Mouse (Mus musculus) midbrain, embryonic 12.5 days (tissue): ENCODE measurements at regions not wholly inside any gene's neighbourhood (a gene's known extent, or its start where the extent isn't known, plus 50 kb on each side); places are given as distances from the start of the nearest gene placed in this dataset.

Experiments
- ATAC-seq: fragments of 200-750 bp; cut with Nextera tagmentation; 2 replicates; pipeline ENCODE4 v1.8.0; 2017; ENCODE audit warnings: low read depth, moderate TSS enrichment, moderate library complexity; ENCODE audit not compliant: low FRiP score
- H3K27ac ChIP-seq: fragments of 300-500 bp; sonication (generic); replicated peaks from 2 replicates; pipeline ENCODE4 v1.5.1; 2016; ENCODE audit warnings: mild to moderate bottlenecking
- H3K27me3 ChIP-seq: fragments of 300-500 bp; sonication (generic); 2 replicates; pipeline ENCODE4 v1.6.1; 2016; ENCODE audit warnings: mild to moderate bottlenecking
- H3K36me3 ChIP-seq: fragments of 300-500 bp; sonication (generic); 2 replicates; pipeline ENCODE4 v1.6.1; 2016
- H3K4me1 ChIP-seq: fragments of 300-500 bp; sonication (generic); 2 replicates; pipeline ENCODE4 v1.6.1; 2016
- H3K4me2 ChIP-seq: fragments of 300-500 bp; sonication (generic); replicated peaks from 2 replicates; pipeline ENCODE4 v1.6.1; 2016; ENCODE audit warnings: mild to moderate bottlenecking, moderate library complexity
- H3K4me3 ChIP-seq: fragments of 300-500 bp; sonication (generic); 2 replicates; pipeline ENCODE4 v1.5.1; 2016; ENCODE audit warnings: mild to moderate bottlenecking
- H3K9ac ChIP-seq: fragments of 300-500 bp; sonication (generic); replicated peaks from 2 replicates; pipeline ENCODE4 v1.6.1; 2016; ENCODE audit warnings: mild to moderate bottlenecking, moderate library complexity
- H3K9me3 ChIP-seq: fragments of 300-500 bp; sonication (generic); 2 replicates; pipeline ENCODE4 v1.6.1; 2016; ENCODE audit warnings: mild to moderate bottlenecking
- WGBS: fragments of 180-500 bp; shearing (Covaris S2); methylation state at CpG from one replicate; pipeline ENCODE4 v1.1.7; 2016; 5-methylcytosine and 5-hydroxymethylcytosine counted together

GRCm38 (mm10) chr6:127362966-127363752 is 83.5 kb upstream of the Parp11 start:
- no peak overlapping the region for H3K4me3 ChIP-seq
- H3K9ac ChIP-seq = no peak overlapping the region
- H3K9me3 ChIP-seq = no peaks in the 10 kb centered on the region
- H3K36me3 ChIP-seq = no peaks in the 10 kb centered on the region
- H3K27ac ChIP-seq = peak overlapping the region; percentile 64
- ATAC-seq = peak; percentile 96
- peaks cover 55% of the 10 kb centered on the region for H3K4me1 ChIP-seq
- 1% methylated on average over 8 of the region's 8 CpGs for WGBS
- peaks cover 37% of the 10 kb centered on the region for H3K27me3 ChIP-seq
- no peak overlapping the region for H3K4me2 ChIP-seq

GRCm38 (mm10) chr6:127363871-127364590 is 82.6 kb upstream of the Parp11 start:
- Histone ChIP-seq H3K9me3 (no peaks in the 10 kb centered on the region), H3K36me3 (no peaks in the 10 kb centered on the region), H3K27me3 (peaks cover 37% of the 10 kb centered on the region), H3K9ac (no peak overlapping the region), H3K4me3 (no peak overlapping the region), H3K4me2 (peak overlapping the region; percentile 7), H3K4me1 (peaks cover 51% of the 10 kb centered on the region), H3K27ac (peak overlapping the region; percentile 64)
- WGBS = 23% methylated on average over 7 of the region's 7 CpGs
- ATAC-seq = no peak

DNA sequence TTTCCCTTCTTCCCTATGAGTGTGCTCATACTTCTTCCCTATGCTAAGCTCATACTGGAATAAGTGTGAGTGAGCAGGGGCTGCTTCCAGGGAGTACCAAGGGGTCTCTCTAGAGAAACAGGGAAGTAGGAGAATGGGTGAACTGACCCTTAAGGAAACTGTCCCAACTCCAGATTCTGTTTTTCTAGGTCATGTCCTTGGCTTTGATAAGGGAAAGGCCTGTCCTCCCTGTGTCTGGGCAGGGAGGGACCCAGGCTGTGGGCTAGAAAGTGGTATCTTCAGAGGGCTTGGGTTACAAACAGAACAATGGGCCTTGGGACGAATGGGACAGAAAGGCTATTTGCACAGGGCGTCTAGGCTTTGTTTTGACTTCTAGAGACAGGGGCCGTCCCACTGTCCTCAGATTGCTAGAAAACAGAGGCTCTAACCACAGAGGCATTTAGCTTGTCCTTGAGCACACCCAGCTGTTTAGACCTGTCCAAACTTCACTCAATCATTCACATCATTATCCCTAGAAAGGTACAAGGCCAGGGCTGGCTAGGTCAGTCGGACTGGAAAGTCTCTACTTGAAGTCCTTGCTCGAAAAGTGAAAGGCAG is 82.0 kb upstream of the Parp11 start:
- H3K9ac ChIP-seq = no peak overlapping the region
- H3K36me3 ChIP-seq = no peaks in the 10 kb centered on the region
- no peaks in the 10 kb centered on the region for H3K9me3 ChIP-seq
- WGBS = 30% methylated on average over 5 of the region's 5 CpGs
- no peak overlapping the region for H3K4me3 ChIP-seq
- H3K27me3 ChIP-seq = peaks cover 37% of the 10 kb centered on the region
- no peak overlapping the region for H3K4me2 ChIP-seq
- ATAC-seq = no peak
- peak overlapping the region; percentile 64; the same call in 1 of the 2 replicates for H3K27ac ChIP-seq
- H3K4me1 ChIP-seq = peaks cover 45% of the 10 kb centered on the region

DNA sequence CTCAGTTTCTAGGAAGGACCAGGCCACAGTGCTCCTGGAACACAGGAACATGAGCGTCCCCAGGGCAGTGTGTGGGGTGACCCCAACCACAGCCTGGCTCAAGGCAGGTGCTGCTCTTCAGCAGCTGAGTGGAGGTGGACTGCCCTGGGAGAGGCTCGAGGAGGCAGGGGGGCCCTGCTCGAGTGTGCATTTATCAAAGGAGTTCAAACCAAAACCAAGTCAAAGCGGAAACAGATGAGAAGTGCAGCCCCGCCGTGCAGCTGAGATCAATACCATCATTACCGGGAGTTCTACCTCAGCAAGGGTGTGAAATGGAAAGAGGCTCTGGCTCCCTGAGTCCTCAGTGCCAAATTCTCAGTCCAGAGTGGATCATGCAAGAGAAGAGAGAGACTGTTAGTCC is 81.4 kb upstream of the Parp11 start:
- Histone ChIP-seq H3K4me1 (peaks cover 44% of the 10 kb centered on the region), H3K27ac (no peak overlapping the region), H3K4me2 (no peak overlapping the region), H3K9me3 (no peaks in the 10 kb centered on the region), H3K4me3 (no peak overlapping the region), H3K27me3 (peaks cover 37% of the 10 kb centered on the region), H3K9ac (no peak overlapping the region), H3K36me3 (no peaks in the 10 kb centered on the region)
- ATAC-seq = no peak
- 43% methylated on average over 7 of the region's 7 CpGs for WGBS

DNA sequence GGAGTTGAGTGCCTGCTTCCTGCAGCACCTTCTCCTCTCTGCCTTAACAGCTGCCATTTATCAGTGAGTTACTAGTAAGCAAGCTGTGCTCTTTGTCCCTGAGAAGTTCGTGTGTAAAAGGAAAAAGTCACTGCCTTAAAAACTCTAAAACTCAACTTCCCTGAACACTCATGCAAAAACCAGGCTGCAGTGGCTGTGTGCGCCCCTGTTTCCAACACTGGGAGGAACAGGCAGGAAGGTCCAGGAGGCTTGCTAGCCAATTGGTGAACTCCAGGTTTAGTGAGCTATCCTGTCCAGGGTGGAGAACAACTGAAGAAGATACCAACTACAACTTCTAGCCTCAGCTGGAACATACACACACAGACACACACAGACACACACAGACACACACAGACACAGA is 81.0 kb upstream of the Parp11 start:
- Histone ChIP-seq H3K27me3 (peaks cover 35% of the 10 kb centered on the region), H3K4me2 (no peak overlapping the region), H3K9ac (no peak overlapping the region), H3K36me3 (no peaks in the 10 kb centered on the region), H3K9me3 (no peaks in the 10 kb centered on the region), H3K4me3 (no peak overlapping the region), H3K27ac (no peak overlapping the region), H3K4me1 (peaks cover 43% of the 10 kb centered on the region)
- WGBS = 53% methylated on average over 2 of the region's 2 CpGs
- ATAC-seq = no peak

- Histone ChIP-seq H3K27ac (no peak overlapping the region), H3K4me1 (peaks cover 26% of the 10 kb centered on the region)
Observed at GRCm38 (mm10) chr6:127373052-127373451, 73.6 kb upstream of the Parp11 start.

DNA sequence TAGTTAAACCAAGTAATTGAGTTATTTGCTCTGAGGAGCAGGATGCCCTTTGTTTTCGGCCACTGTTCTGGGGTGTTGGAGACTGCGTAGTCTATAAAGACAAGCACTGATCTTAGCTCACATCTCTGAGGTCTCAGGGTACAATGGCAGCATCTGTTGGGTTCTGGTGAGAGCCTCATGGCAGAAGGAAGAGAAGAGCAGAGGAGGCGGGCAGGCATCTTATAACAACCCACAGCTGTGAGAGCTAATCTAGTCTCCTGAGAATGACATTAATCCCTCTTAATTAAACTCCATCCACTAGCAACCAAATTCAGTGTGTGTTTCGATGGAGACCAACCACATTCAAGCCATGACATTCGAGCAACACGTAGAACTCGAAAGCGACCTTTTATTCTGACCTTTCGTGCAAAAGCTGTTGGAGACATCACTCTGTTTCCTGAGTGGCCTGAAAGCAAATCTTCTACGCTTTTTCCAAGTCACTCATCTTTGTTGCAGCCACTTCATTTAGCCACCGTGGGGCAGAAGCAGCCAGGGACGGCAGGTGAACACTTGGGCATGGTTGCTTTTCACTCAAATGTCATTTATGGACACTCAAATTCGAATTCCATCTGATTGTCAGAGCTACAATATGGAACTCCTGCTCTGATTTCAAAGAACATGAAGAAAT is 72.7 kb upstream of the Parp11 start:
- H3K9me3 ChIP-seq = no peaks in the 10 kb centered on the region
- H3K27ac ChIP-seq = 0 out of 2 replicates have a peak overlapping the region, but pooled peaks have one; percentile 2
- no peak overlapping the region for H3K9ac ChIP-seq
- 50% methylated on average over 13 of the region's 13 CpGs for WGBS
- H3K4me3 ChIP-seq = no peak overlapping the region
- ATAC-seq = peak; percentile 70
- H3K4me1 ChIP-seq = peaks cover 26% of the 10 kb centered on the region
- H3K36me3 ChIP-seq = no peaks in the 10 kb centered on the region
- peaks cover 31% of the 10 kb centered on the region for H3K27me3 ChIP-seq
- H3K4me2 ChIP-seq = no peak overlapping the region

More at GRCm38 (mm10) chr6:127373052-127373451, 73.6 kb upstream of the Parp11 start:
- Histone ChIP-seq H3K9me3 (no peaks in the 10 kb centered on the region), H3K27me3 (peaks cover 26% of the 10 kb centered on the region), H3K4me3 (no peak overlapping the region), H3K36me3 (no peaks in the 10 kb centered on the region), H3K9ac (no peak overlapping the region), H3K4me2 (no peak overlapping the region)
- no peak for ATAC-seq
- WGBS = 59% methylated on average over 5 of the region's 5 CpGs

DNA sequence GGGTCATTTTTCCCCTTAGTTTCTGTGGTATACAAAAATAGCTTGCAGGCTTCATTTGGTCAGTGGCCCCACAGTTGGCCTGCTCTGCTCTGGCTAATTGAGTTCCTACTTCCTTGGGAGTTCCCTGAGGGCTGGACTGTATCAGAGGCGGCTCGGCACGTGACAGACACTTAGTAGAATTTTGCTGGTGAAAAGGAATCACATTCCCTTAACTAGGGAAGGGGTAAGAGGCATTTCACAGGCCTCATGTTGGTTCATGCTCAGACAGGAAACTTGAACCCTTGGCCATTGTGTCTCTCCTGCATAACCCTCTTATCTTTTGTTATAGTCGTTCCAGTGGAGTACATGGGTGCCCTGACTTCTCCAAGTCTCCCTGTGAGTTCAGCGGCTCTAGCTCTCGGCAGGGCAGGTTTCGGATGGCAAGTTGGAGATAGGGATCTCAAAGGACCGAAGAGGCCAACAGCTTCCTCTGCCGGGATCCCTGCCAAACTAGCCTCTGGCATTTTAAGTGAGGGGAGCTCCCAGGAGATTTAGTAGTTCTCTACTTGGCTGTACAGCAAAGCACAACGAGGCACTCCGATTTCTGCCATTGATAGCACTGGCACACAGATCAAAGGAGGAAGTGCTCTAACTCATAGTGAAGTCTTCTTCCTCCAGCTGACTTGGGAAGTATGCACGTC is 72.0 kb upstream of the Parp11 start:
- Histone ChIP-seq H3K27ac (no peak overlapping the region), H3K27me3 (peaks cover 31% of the 10 kb centered on the region), H3K9me3 (no peaks in the 10 kb centered on the region), H3K9ac (no peak overlapping the region), H3K4me2 (no peak overlapping the region), H3K36me3 (no peaks in the 10 kb centered on the region), H3K4me1 (peaks cover 26% of the 10 kb centered on the region), H3K4me3 (no peak overlapping the region)
- WGBS = 69% methylated on average over 12 of the region's 12 CpGs
- no peak for ATAC-seq

DNA sequence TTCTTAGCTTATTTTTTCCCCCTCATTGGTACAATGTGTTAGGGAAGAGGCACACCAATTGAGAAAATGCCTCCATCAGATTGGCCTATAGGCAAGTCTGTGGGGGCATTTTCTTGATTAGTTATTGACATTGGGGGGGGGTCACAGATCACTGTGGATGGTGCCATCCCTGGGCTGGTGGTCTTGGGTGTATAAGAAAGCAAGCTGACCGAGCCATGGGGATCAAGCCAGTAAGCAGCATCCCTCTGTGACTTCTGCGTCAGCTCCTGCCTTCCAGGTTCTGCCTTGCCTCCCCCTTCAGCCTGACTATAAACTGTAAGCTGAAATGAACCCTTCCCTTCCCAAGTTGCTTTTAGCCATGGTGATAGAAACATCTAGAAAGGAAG is 71.5 kb upstream of the Parp11 start:
- Histone ChIP-seq H3K4me1 (peaks cover 26% of the 10 kb centered on the region), H3K9me3 (no peaks in the 10 kb centered on the region), H3K4me3 (no peak overlapping the region), H3K36me3 (no peaks in the 10 kb centered on the region), H3K27ac (no peak overlapping the region), H3K4me2 (no peak overlapping the region), H3K27me3 (peaks cover 31% of the 10 kb centered on the region), H3K9ac (no peak overlapping the region)
- ATAC-seq = no peak
- 88% methylated on average over 2 of the region's 2 CpGs for whole genome bisulfite sequencing

DNA sequence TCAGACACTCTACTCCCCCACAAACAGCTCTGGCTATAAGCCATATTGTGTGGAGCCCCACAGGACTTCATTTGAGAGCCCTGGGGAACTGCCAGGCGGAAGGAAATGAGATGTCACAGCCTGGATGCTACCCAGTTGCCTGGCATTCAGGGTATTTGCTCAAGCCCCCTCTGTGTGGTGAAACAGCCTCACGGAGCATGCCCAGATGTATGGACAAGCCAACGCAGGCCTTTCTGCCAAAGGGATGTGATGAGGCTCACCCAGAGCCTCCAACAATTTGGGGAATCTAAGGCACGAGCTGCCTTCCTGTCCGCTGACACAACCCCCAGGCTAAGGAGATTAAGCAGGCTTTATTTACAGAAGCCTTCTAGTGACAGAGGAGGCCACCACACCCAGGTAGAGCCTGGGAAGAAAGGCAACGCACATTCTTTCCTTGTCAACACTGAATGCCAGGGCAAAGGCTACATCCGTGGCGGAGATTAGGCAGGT is 70.9 kb upstream of the Parp11 start:
- Histone ChIP-seq H3K4me3 (no peak overlapping the region), H3K36me3 (no peaks in the 10 kb centered on the region), H3K4me1 (peaks cover 26% of the 10 kb centered on the region), H3K4me2 (no peak overlapping the region), H3K9me3 (no peaks in the 10 kb centered on the region), H3K9ac (no peak overlapping the region), H3K27ac (no peak overlapping the region), H3K27me3 (peaks cover 31% of the 10 kb centered on the region)
- ATAC-seq = no peak
- 34% methylated on average over 8 of the region's 8 CpGs for WGBS

- Histone ChIP-seq H3K4me2 (no peak overlapping the region), H3K27me3 (peaks cover 31% of the 10 kb centered on the region), H3K27ac (no peak overlapping the region), H3K4me1 (peaks cover 19% of the 10 kb centered on the region), H3K9ac (no peak overlapping the region), H3K9me3 (no peaks in the 10 kb centered on the region), H3K36me3 (no peaks in the 10 kb centered on the region), H3K4me3 (no peak overlapping the region)
- no peak for ATAC-seq
- 95% methylated on average over 1 of the region's 1 CpGs for WGBS
Observed at GRCm38 (mm10) chr6:127378701-127379100, 67.9 kb upstream of the Parp11 start.
